Mouse (Mus musculus) retina, postnatal 1 day (tissue): ENCODE data around the gene Lpp.
"Not testable (repeated sequence)": the region's sequence is repeated elsewhere in the genome, so short reads cannot be mapped to it uniquely, and the experiment has no call there.

Experiments used
- DNase-seq: peaks from one replicate; pipeline ENCODE4 v3.0.0-alpha.2; 2012

Lpp gene

GRCm38 (mm10) chr16:25016261-25016836, 623.0 kb downstream of the Lpp start:
- no peak for DNase-seq

- DNase-seq, result no peak
These were observed 623.7 kb downstream of the Lpp start for GRCm38 (mm10) chr16:25017046-25017445.

- DNase-seq, result not testable (repeated sequence)
These were observed 628.5 kb downstream of the Lpp start for GRCm38 (mm10) chr16:25021743-25022359.

GRCm38 (mm10) chr16:25024591-25024990, 631.3 kb downstream of the Lpp start:
- no peak for DNase-seq

GRCm38 (mm10) chr16:25026191-25026590, 632.9 kb downstream of the Lpp start:
- no peak for DNase-seq

- DNase-seq, result no peak
These were observed 636.2 kb downstream of the Lpp start for GRCm38 (mm10) chr16:25029548-25029947.

GRCm38 (mm10) chr16:25037361-25037760, 644.1 kb downstream of the Lpp start:
- peak; percentile 66 for DNase-seq

GRCm38 (mm10) chr16:25038529-25038928, 645.2 kb downstream of the Lpp start:
- DNase-seq, result no peak

GRCm38 (mm10) chr16:25039904-25040303, 646.6 kb downstream of the Lpp start:
- DNase-seq, result peak; percentile 18

GRCm38 (mm10) chr16:25041165-25041564, 647.9 kb downstream of the Lpp start:
- no peak for DNase-seq

- no peak for DNase-seq
These were observed 648.7 kb downstream of the Lpp start for GRCm38 (mm10) chr16:25041855-25042529.
